Mouse (Mus musculus) megakaryocyte-erythroid progenitor cell, adult 5 weeks (primary cell): ENCODE data around the gene Etfa. TPM values are rescaled to one million over a fixed set of nuclear protein-coding genes. Genes with fewer than 3 reads are reported as not detected.

Experiments
- polyA plus RNA-seq: library from polyadenylated mRNA; stranded (reverse); fragments of >175 nt; gene quantifications from 2 replicates; pipeline ENCODE4 v1.2.3, GENCODE M21; 2012

Gene Etfa
- 57.5 and 59.2 TPM in 2 replicates for polyA plus RNA-seq

GRCm38 (mm10) chr9:55512027-55512543 lies at the start of gene Etfa:
TSS of gene Etfa (minus strand) at chr9:55512243.

GRCm38 (mm10) chr9:55538377-55538776 lies 26.3 kb upstream of the Etfa start, which contains the start of gene Isl2:
TSS of gene Isl2 (plus strand) at chr9:55538672.

Other genes with a start within 250 kb of the Etfa start
- 1.7 and 1.8 TPM in 2 replicates for gene Nrg4, start 185.4 kb downstream of the Etfa start, polyA plus RNA-seq
- gene Tmem266, start 185.3 kb downstream of the Etfa start, polyA plus RNA-seq, result 0.14 TPM in 1 of 2 replicates, not detected in the other
- not detected in 2 replicates for gene Isl2, start 26.4 kb upstream of the Etfa start, polyA plus RNA-seq